Mouse (Mus musculus): Measurements from ENCODE around the gene Dusp2. TPM values are rescaled to one million over a fixed set of nuclear protein-coding genes. Genes with fewer than 3 reads are reported as not detected.
A peak's percentile ranks its signal among the peaks of the same experiment; 100 is the strongest.

Gene Dusp2
- total RNA-seq, 1 experiment from 2014 or later: 158 TPM

- ATAC-seq (replicated peaks; ENCODE audit: insufficient number of reproducible peaks, low FRiP score, low TSS enrichment, poor library complexity, severe bottlenecking): no peak
Measured at GRCm38 (mm10) chr2:127347147-127347985, 11.4 kb downstream of the Dusp2 start.

- no peak for ATAC-seq (replicated peaks; ENCODE audit: insufficient number of reproducible peaks, low FRiP score, low TSS enrichment, poor library complexity, severe bottlenecking)
Measured at GRCm38 (mm10) chr2:127353881-127354280, 17.9 kb downstream of the Dusp2 start.

GRCm38 (mm10) chr2:127362459-127363281 lies 26.7 kb downstream of the Dusp2 start, which contains the start of gene Adra2b:
Gene Adra2b (plus strand): TSS chr2:127363208.
- ATAC-seq (replicated peaks; ENCODE audit: insufficient number of reproducible peaks, low FRiP score, low TSS enrichment, poor library complexity, severe bottlenecking): 0 out of 2 replicates have a peak, but pooled peaks have one; percentile 52

GRCm38 (mm10) chr2:127363282-127363652 lies 27.3 kb downstream of the Dusp2 start:
- no peak for ATAC-seq (replicated peaks; ENCODE audit: insufficient number of reproducible peaks, low FRiP score, low TSS enrichment, poor library complexity, severe bottlenecking)

GRCm38 (mm10) chr2:127363696-127364095 lies 27.7 kb downstream of the Dusp2 start:
- no peak for ATAC-seq (replicated peaks; ENCODE audit: insufficient number of reproducible peaks, low FRiP score, low TSS enrichment, poor library complexity, severe bottlenecking)

GRCm38 (mm10) chr2:127364452-127364851 lies 28.5 kb downstream of the Dusp2 start:
- no peak for ATAC-seq (replicated peaks; ENCODE audit: insufficient number of reproducible peaks, low FRiP score, low TSS enrichment, poor library complexity, severe bottlenecking)

GRCm38 (mm10) chr2:127367126-127367820 lies 31.3 kb downstream of the Dusp2 start:
- ATAC-seq (replicated peaks; ENCODE audit: insufficient number of reproducible peaks, low FRiP score, low TSS enrichment, poor library complexity, severe bottlenecking): no peak

- no peak for ATAC-seq (replicated peaks; ENCODE audit: insufficient number of reproducible peaks, low FRiP score, low TSS enrichment, poor library complexity, severe bottlenecking)
Measured at GRCm38 (mm10) chr2:127369703-127370376, 33.9 kb downstream of the Dusp2 start.

GRCm38 (mm10) chr2:127370561-127371483 lies 34.9 kb downstream of the Dusp2 start:
- ATAC-seq (replicated peaks; ENCODE audit: insufficient number of reproducible peaks, low FRiP score, low TSS enrichment, poor library complexity, severe bottlenecking): no peak

- ATAC-seq (replicated peaks; ENCODE audit: insufficient number of reproducible peaks, low FRiP score, low TSS enrichment, poor library complexity, severe bottlenecking): no peak
Measured at GRCm38 (mm10) chr2:127371484-127371861, 35.5 kb downstream of the Dusp2 start.

GRCm38 (mm10) chr2:127372082-127372481 lies 36.1 kb downstream of the Dusp2 start:
- ATAC-seq (replicated peaks; ENCODE audit: insufficient number of reproducible peaks, low FRiP score, low TSS enrichment, poor library complexity, severe bottlenecking): no peak

- no peak for ATAC-seq (replicated peaks; ENCODE audit: insufficient number of reproducible peaks, low FRiP score, low TSS enrichment, poor library complexity, severe bottlenecking)
Measured at GRCm38 (mm10) chr2:127374131-127374530, 38.2 kb downstream of the Dusp2 start.

GRCm38 (mm10) chr2:127375087-127375486 lies 39.1 kb downstream of the Dusp2 start:
- ATAC-seq (replicated peaks; ENCODE audit: insufficient number of reproducible peaks, low FRiP score, low TSS enrichment, poor library complexity, severe bottlenecking): no peak

GRCm38 (mm10) chr2:127375759-127376341 lies 39.9 kb downstream of the Dusp2 start:
- ATAC-seq (replicated peaks; ENCODE audit: insufficient number of reproducible peaks, low FRiP score, low TSS enrichment, poor library complexity, severe bottlenecking): no peak; the same call in 1 of the 2 replicates

GRCm38 (mm10) chr2:127376423-127377051 lies 40.6 kb downstream of the Dusp2 start:
- no peak for ATAC-seq (replicated peaks; ENCODE audit: insufficient number of reproducible peaks, low FRiP score, low TSS enrichment, poor library complexity, severe bottlenecking)

- no peak for ATAC-seq (replicated peaks; ENCODE audit: insufficient number of reproducible peaks, low FRiP score, low TSS enrichment, poor library complexity, severe bottlenecking)
Measured at GRCm38 (mm10) chr2:127377942-127378610, 42.1 kb downstream of the Dusp2 start.

Measured in monocyte, adult 5-6 weeks (primary cell).